Mouse (Mus musculus): ENCODE measurements around the gene Rbp4. TPM values are rescaled to one million over a fixed set of nuclear protein-coding genes. Genes with fewer than 3 reads are reported as not detected.

Rbp4 gene
- 1 to 10 TPM; 6.1 to 6.6 TPM for total RNA-seq (2021)
- long read RNA-seq, experiment 1, partial matches to known transcripts, result 0 of 9 reads
- long read RNA-seq, experiment 1, other reads (novel, unspliced or antisense), result 4 of 9 reads
- long read RNA-seq, experiment 2, transcript Rbp4-202 (6 exons, 937 nt), result major isoform, 9 of 18 reads
- long read RNA-seq, experiment 2, partial matches to known transcripts, result 3 of 18 reads
- long read RNA-seq, experiment 2, other reads (novel, unspliced or antisense), result 6 of 18 reads

- DNase-seq (ENCODE audit: low spot score in 2 of 2), result no peak
These were observed at the start of gene Rbp4 for GRCm38 (mm10) chr19:38125219-38125610. Rbp4 (minus strand) TSS chr19:38125281.

GRCm38 (mm10) chr19:38164633-38165032 is 39.6 kb upstream of the Rbp4 start:
- DNase-seq (ENCODE audit: low spot score in 2 of 2), result no peak

- DNase-seq (ENCODE audit: low spot score in 2 of 2), result no peak
These were observed 36.7 kb upstream of the Rbp4 start for GRCm38 (mm10) chr19:38161648-38162354.

GRCm38 (mm10) chr19:38156243-38156642 is 31.2 kb upstream of the Rbp4 start:
- no peak for DNase-seq (ENCODE audit: low spot score in 2 of 2)

GRCm38 (mm10) chr19:38143540-38144271 is 18.6 kb upstream of the Rbp4 start:
- DNase-seq (ENCODE audit: low spot score in 2 of 2), result no peak

- no peak for DNase-seq (ENCODE audit: low spot score in 2 of 2)
These were observed 9.7 kb upstream of the Rbp4 start for GRCm38 (mm10) chr19:38134806-38135205.

- DNase-seq (ENCODE audit: low spot score in 2 of 2), result no peak
These were observed 8.9 kb upstream of the Rbp4 start for GRCm38 (mm10) chr19:38133986-38134385.

GRCm38 (mm10) chr19:38132481-38132880 is 7.4 kb upstream of the Rbp4 start, which contains the start of gene Pde6c:
Pde6c (plus strand) TSS chr19:38132781.
- DNase-seq (ENCODE audit: low spot score in 2 of 2), result no peak

GRCm38 (mm10) chr19:38126656-38127055 is 1.6 kb upstream of the Rbp4 start:
- DNase-seq (ENCODE audit: low spot score in 2 of 2), result no peak

- DNase-seq (ENCODE audit: low spot score in 2 of 2), result peak; percentile 6 to 19
These were observed 471 bp downstream of the Rbp4 start for GRCm38 (mm10) chr19:38124401-38125218.

GRCm38 (mm10) chr19:38123921-38124320 is 1.2 kb downstream of the Rbp4 start:
- no peak for DNase-seq (ENCODE audit: low spot score in 2 of 2)

GRCm38 (mm10) chr19:38120123-38120760 is 4.8 kb downstream of the Rbp4 start:
- no peak for DNase-seq (ENCODE audit: low spot score in 2 of 2)

GRCm38 (mm10) chr19:38114834-38115491 is 10.1 kb downstream of the Rbp4 start:
- DNase-seq (ENCODE audit: low spot score in 2 of 2), result no peak

- no peak for DNase-seq (ENCODE audit: low spot score in 2 of 2)
These were observed 12.5 kb downstream of the Rbp4 start for GRCm38 (mm10) chr19:38112575-38112974.

GRCm38 (mm10) chr19:38111056-38111455 is 14.0 kb downstream of the Rbp4 start:
- no peak for DNase-seq (ENCODE audit: low spot score in 2 of 2)

GRCm38 (mm10) chr19:38109506-38110242 is 15.4 kb downstream of the Rbp4 start:
- no peak for DNase-seq (ENCODE audit: low spot score in 2 of 2)

GRCm38 (mm10) chr19:38107871-38108270 is 17.2 kb downstream of the Rbp4 start:
- no peak for DNase-seq (ENCODE audit: low spot score in 2 of 2)

GRCm38 (mm10) chr19:38096858-38097758 is 28.0 kb downstream of the Rbp4 start, which contains the start of gene Ffar4:
Ffar4 (plus strand) TSS chr19:38097071.
- DNase-seq (ENCODE audit: low spot score in 2 of 2), result no peak
